Mouse (Mus musculus) Patski (cell line): ENCODE results near the gene 4921517D22Rik. TPM values are rescaled to one million over a fixed set of nuclear protein-coding genes. Genes with fewer than 3 reads are reported as not detected.
A peak's percentile ranks its signal among the peaks of the same experiment; 100 is the strongest.
"Not testable (repeated sequence)": the region's sequence is repeated elsewhere in the genome, so short reads cannot be mapped to it uniquely, and the experiment has no call there.

Experiments
- ATAC-seq: fragments of 100-300 bp; one replicate; pipeline ENCODE4 v1.8.0; 2021
- CTCF ChIA-PET: fragments of 350-600 bp; sonication (Branson Sonifier 250); formaldehyde crosslinking; loops from one replicate; lab custom pipeline; 2022; ENCODE audit warnings: inconsistent platforms; lab: Charles Lee
- POLR2A ChIA-PET: fragments of 350-600 bp; sonication (Branson Sonifier 250); formaldehyde crosslinking; loops from one replicate; lab custom pipeline; 2022; ENCODE audit warnings: antibody characterized with exemption, inconsistent platforms; lab: Charles Lee
- DNase-seq: peaks from one replicate; pipeline ENCODE4 v3.0.0-alpha.2; 2011; ENCODE audit warnings: low read depth, low spot score
- H3K27me3 ChIP-seq: fragments of 371-371 bp; one replicate; pipeline ENCODE4 v1.5.1; 2021
- CTCF ChIP-seq: fragments of 100-300 bp; IDR thresholded peaks from one replicate; pipeline ENCODE4 v1.5.1; 2021
- in situ Hi-C: fragments of 300-500 bp; cut with MboI; formaldehyde crosslinking; loops from 3 replicates; pipeline ENCODE4 v1.11.1; 2018; ENCODE audit warnings: low pct_unique_long_range_greater_than_20kb, mixed read lengths
- polyA plus RNA-seq: library from polyadenylated mRNA; unstranded; gene quantifications from one replicate; pipeline ENCODE4 v1.2.3, GENCODE M21; 2021

The 4921517D22Rik gene
- polyA plus RNA-seq = not detected

DNA sequence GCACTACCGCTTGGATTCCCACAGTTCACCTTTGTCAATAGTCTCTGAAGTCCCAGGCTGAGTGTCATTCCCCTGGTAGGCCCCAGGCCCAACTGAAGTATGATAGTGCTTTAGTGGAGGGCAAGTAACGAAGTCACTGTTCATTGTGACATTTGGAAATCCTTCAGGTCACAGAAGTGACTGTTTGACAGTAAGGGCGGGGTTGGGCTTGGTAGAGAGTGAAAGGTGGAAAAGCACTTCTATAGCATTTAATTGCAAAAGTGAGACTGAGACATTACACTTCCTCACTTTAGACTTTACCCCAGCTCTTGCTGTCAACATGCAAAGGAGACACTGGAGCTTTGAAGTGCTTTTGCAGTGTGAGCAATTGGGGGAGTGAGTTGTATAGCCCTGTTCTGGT, at the start of gene 4921517D22Rik:
TSS of gene 4921517D22Rik (minus strand) at position 101 of the 400 bp plus-strand sequence.
- POLR2A ChIA-PET = no interaction called here
- DNase-seq (no peak), ATAC-seq (no peak)
- TF ChIP-seq CTCF = no peak
- in situ Hi-C loops = no loop called here
- CTCF ChIA-PET = interaction anchor here (0.9 kb wide), 1 partner anchor 12 kb away, joined by 3 read pairs; no protein-coding TSS in a partner anchor
- H3K27me3 ChIP-seq = no peaks in the 10 kb centered on the region

DNA sequence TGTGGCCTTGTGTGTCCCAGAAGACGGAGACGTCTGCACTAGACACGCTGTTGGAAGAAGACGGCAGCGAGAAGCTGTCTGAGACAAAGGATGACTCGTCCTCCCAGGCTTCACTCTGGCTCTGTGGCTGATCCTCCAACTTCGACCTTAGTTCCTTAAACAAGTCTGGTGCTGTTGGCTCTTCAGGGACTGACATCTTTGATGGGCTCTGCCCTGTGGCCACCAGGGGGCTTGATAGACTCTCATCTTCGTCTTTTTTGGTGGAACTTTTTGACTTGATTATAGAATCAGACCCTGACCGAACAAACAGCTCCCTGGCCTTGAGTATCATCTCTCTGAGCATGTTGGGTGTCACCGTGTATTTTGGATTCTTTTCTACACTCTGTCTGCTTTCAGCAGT, 47.8 kb upstream of the 4921517D22Rik start:
- no peaks in the 10 kb centered on the region for H3K27me3 ChIP-seq
- no peak for TF ChIP-seq CTCF
- in situ Hi-C loops = no loop called here
- DNase-seq (no peak), ATAC-seq (no peak)
- ChIA-PET CTCF (interaction anchor here (1.6 kb wide), 1 partner anchor 12 kb away, joined by 5 read pairs; no protein-coding TSS in a partner anchor), POLR2A (no interaction called here)

DNA sequence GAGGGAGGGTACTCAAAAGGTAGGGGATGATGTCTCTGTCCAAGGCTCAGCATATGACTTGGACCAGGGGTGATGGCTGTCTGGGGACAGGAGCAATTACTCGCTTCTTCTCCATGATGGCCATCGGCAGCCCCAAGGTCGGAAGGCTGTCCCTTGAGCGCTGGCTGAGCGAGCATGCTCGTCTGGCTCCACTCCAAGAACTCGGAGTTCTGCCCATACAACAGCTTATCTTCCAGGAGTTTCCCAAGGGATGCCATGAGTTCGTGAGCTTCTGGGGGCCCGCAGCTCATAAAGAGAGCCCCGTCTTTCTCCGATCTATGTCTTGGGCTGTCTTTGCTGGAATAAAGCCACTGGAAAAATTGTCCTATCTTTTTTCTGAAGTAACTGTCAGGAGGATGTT, 47.2 kb upstream of the 4921517D22Rik start:
- ATAC-seq (no peak), DNase-seq (no peak)
- in situ Hi-C loops = no loop called here
- CTCF ChIA-PET = interaction anchor here (1.2 to 1.6 kb wide), 2 partner anchors 9 to 12 kb away, joined by 5 read pairs; partner anchors contain the start of gene Spata31d1d
- no peak for TF ChIP-seq CTCF
- H3K27me3 ChIP-seq = no peaks in the 10 kb centered on the region
- POLR2A ChIA-PET = no interaction called here

DNA sequence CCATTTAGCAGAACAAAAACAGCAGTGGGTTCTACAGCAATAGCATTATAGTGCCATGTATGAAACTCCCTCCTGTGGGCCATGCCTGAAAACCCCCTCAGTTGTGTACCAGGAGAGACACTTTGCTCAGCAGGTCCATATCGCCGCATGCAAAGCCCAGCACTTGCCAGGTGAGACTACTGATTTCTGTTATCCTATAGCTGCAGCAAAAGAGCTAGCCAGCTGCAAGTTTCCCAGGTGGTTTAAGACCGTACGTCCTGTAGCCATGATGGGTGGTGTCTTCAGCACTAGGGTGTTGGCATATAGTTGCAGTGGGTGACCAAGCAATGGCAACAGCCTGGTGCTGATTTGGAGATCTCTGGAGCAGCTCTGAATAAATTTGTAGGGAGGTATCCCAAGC, 45.5 kb upstream of the 4921517D22Rik start:
- no peak for TF ChIP-seq CTCF
- DNase-seq = no peak
- in situ Hi-C loops = no loop called here
- no peaks in the 10 kb centered on the region for H3K27me3 ChIP-seq
- POLR2A ChIA-PET = no interaction called here
- ATAC-seq = no peak
- CTCF ChIA-PET = interaction anchor here (1.3 kb wide), 1 partner anchor 10 kb away, joined by 4 read pairs; no protein-coding TSS in a partner anchor

DNA sequence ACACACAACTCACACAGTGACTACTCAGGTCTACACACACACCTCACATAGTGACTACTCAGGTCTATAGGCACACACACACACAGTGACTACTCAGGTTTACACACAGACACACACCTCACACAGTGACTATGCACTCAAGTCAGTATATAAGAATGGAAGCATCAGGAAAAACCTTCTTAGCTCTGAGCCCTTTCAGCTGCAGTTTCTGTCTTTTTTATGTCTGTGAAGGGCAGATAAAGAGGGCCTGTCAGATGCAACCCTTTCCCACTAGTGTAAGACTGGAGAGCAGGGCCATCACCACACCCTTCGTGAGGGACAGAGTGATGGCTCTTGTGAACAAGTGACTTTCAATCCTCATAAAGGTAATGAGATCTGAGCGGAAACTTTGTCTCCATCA, 44.5 kb upstream of the 4921517D22Rik start:
- no peaks in the 10 kb centered on the region for H3K27me3 ChIP-seq
- DNase-seq (no peak), ATAC-seq (no peak)
- POLR2A ChIA-PET = no interaction called here
- CTCF ChIA-PET = no interaction called here
- no peak for TF ChIP-seq CTCF
- in situ Hi-C loops = no loop called here

DNA sequence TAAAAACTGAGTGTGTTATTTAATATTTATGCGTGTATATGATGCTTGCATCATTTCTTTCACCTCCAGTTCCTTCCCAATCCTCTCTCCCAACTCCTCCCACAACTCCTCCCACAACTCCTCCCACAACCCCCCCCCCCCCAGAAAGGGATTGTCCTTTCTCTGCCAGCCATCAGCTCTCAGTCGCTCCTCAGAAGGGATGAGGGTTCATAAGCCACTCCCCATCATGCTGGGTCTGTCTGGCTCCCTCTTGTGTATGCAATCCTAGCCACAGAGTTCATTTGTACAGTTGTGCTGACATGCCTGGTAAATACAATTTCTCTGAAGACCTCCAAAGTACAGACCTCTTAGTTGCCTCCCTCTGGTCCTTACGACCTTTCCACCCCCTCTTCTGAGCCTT, 41.3 kb upstream of the 4921517D22Rik start:
- no peak for DNase-seq
- no peak for ATAC-seq
- no peak for TF ChIP-seq CTCF
- CTCF ChIA-PET = no interaction called here
- H3K27me3 ChIP-seq = no peaks in the 10 kb centered on the region
- in situ Hi-C loops = no loop called here
- POLR2A ChIA-PET = no interaction called here

DNA sequence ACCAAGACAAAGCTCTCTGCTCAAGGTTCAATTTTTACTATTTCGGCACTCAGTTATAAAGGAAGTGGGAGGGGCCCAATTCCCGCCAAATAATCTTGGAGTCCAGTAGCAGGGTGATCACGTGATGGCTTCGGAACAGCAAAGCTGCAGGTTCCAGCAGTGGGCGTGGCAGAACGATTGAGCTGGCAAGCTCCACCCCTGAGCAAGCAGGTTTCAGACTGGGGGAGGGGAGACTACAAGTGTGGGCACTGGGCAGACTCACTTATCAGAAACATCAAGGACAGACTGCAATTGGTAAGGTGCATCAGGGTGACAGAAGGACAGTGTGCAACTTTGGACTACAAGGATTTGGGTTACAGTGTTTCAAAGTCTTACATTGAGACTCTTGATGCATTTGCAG, 40.4 kb upstream of the 4921517D22Rik start:
- CTCF ChIA-PET = interaction anchor here (1.1 kb wide), 1 partner anchor 10 kb away, joined by 6 read pairs; no protein-coding TSS in a partner anchor
- ATAC-seq, DNase-seq, POLR2A ChIA-PET, H3K27me3 ChIP-seq, in situ Hi-C loops: not testable (repeated sequence)

DNA sequence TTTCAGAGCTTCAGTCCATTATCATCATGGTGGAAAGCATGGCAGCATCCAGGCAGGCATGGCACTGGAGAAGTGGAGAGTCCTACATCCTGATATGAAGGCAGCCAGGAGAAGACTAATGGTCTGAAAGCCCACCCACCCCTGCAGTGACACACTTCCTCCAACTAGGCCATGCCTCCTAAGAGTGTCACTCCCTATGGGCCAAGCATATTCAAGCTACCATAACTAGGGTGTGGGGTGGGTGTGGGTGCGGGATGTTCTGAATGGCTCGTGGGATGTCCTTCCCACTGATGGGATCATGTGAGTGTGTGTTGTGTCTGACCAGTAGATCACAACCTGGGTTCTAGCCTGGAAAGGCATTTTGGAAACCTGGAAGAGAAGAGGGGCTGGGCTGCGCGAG, 40.0 kb upstream of the 4921517D22Rik start:
- no peak for TF ChIP-seq CTCF
- in situ Hi-C loops = no loop called here
- H3K27me3 ChIP-seq = no peaks in the 10 kb centered on the region
- ChIA-PET CTCF (interaction anchor here (0.9 to 1.1 kb wide), 2 partner anchors 10 to 30 kb away, joined by 3 to 6 read pairs; no protein-coding TSS in a partner anchor), POLR2A (no interaction called here)
- no peak for ATAC-seq
- no peak for DNase-seq

DNA sequence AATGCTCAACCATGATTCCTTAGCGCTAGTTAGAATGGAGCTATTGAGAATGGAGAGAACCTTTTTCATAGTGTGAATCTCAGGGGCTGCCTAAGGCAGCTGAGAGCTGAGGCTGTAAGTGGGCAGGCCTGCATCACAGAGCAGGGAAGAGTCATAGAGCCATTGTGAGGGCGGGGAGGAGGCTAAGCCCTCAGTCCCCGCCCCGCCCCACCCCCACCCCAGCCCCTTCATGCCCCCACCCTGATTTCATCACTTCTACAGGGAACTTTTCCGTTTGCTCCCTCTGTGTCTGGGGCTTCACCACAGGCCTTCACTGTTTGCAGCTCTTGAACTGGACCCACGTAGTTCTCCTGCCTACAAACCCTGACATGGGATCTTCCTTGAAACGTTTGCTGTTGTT, 37.7 kb upstream of the 4921517D22Rik start, which contains the start of gene Spata31d1d:
TSS of gene Spata31d1d (minus strand) at position 101 of the 400 bp plus-strand sequence.
- POLR2A ChIA-PET = no interaction called here
- DNase-seq = no peak
- no peaks in the 10 kb centered on the region for H3K27me3 ChIP-seq
- TF ChIP-seq CTCF = no peak
- in situ Hi-C loops = no loop called here
- ATAC-seq = no peak
- CTCF ChIA-PET = interaction anchor here (1.0 to 1.1 kb wide), 2 partner anchors 9 to 97 kb away, joined by 3 to 5 read pairs; no protein-coding TSS in a partner anchor

DNA sequence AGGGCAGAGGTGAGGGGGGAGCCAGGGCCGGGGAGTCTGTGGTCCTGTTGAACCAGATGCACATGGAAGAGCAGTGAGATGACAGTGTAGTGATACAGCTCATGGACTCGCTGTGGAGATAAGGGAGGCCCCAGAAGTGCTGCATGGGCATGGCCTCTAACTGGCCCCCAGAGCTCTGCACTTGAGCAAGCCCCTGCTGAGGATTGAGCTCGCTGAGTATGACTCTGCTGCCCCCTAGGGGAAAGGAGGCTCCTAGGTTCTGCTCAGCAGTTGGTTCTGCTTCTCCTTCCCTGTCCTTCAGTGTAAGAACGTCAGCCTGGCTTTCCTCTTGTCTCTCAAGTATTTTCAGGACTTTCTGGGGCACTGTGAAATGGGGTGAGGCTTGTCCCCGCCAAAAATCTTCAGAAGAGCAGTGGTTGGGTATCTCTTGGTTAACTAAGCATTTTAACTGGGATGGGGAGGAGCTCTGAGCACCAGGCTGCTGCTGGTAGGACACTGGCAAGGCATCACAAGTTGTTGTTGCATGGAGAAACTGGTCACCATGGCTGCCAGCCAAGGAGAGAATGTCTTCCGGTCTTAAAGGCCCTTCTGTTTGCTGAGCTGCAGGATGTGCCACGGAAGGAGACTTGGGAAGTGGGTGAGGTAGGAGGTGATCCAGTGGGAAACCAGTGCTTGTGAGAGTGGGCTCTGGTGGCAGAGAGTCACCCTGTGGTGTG, 34.6 kb upstream of the 4921517D22Rik start:
- CTCF ChIA-PET = interaction anchor here (0.7 to 2.1 kb wide), 32 partner anchors 9 to 251 kb away, joined by 3 to 14 read pairs (median 4); partner anchors contain the start of genes 1700014D04Rik, Golm1 and Spata31d1b
- ATAC-seq (peak; percentile 90), DNase-seq (peak; percentile 33)
- in situ Hi-C loops = loop anchor here (5.0 to 10.0 kb wide), 2 partner anchors 211 to 1094 kb away; no protein-coding TSS in a partner anchor
- H3K27me3 ChIP-seq = no peaks in the 10 kb centered on the region
- TF ChIP-seq CTCF = no peak
- POLR2A ChIA-PET = interaction anchor here (0.6 to 1.0 kb wide), 3 partner anchors 29 to 1340 kb away, joined by 3 read pairs; no protein-coding TSS in a partner anchor
